Mouse (Mus musculus): ENCODE measurements around the gene Trib3.

GRCm38 (mm10) chr2:152349205-152349604 is 5.4 kb upstream of the Trib3 start:
- no peak for TF ChIP-seq CTCF (IDR thresholded peaks at IDR 0.05; ENCODE audit: insufficient read depth, low read length)
- no peak for TF ChIP-seq POLR2A (IDR thresholded peaks at IDR 0.05; ENCODE audit: borderline replicate concordance, extremely low read depth, low read depth, low read length)
